Mouse (Mus musculus) brain, embryonic 14.5 days (tissue): ENCODE results near the gene Tbc1d30.

ENCODE experiments used
- CTCF ChIP-seq: fragments of 200-500 bp; IDR thresholded peaks from 2 replicates; pipeline ENCODE4 v1.5.1; 2012; ENCODE audit warnings: inconsistent platforms, mild to moderate bottlenecking, moderate library complexity, borderline replicate concordance; ENCODE audit not compliant: insufficient read depth, insufficient read length; ENCODE audit errors: extremely low read depth
- POLR2A ChIP-seq: fragments of 200-500 bp; IDR thresholded peaks from 2 replicates; pipeline ENCODE4 v1.6.1; 2012; ENCODE audit warnings: mild to moderate bottlenecking, inconsistent platforms, borderline replicate concordance; ENCODE audit not compliant: poor library complexity, insufficient read depth, insufficient read length, severe bottlenecking; ENCODE audit errors: extremely low read depth

- no peak for TF ChIP-seq CTCF
- no peak for TF ChIP-seq POLR2A
Measured at GRCm38 (mm10) chr10:121390602-121391001, 39.5 kb upstream of the Tbc1d30 start.
